ENCODE assay signal across 9 mouse cellular contexts in the genomic region with DNA sequence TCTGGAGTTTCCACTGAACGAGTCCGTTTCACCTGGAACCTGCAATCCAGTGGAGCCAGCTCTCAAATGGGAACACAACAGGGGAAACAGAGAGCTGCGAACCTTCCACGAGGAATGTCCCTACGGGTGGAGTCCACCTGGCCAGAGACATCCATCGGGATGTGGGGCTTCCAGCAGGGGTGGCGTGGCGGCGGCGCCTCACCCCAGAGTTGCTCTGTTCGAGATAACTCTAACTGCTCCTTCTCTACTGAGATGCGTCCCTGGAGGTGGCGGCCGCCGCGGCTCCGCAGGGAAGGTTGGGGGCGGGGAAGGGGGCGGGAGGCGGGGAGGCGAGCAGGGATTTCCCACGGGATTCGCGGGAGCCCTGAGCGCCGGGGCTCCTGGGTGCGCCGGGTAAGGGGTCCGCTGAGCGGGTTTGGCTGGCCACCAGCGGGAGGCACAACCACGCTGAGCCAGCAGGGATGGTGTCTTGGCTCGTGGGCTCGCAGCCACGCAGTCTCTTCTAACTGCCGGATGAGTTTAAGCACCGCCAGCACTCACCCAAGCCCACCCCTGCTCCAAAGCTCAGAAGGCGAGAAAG. TPM values are rescaled to one million over a fixed set of nuclear protein-coding genes. Genes with fewer than 3 reads are reported as not detected.
DNase-seq lines count a peak whose midpoint lies in the region; ATAC-seq and TF ChIP-seq lines count a peak whose summit lies in the region.
"Had no signal": no experiment of that assay in that cellular context is flagged by ENCODE, and none has a peak within 500 bp of the region (broad histone marks: within the 10 kb centered on the region; RNA-seq: fewer than 3 reads in every experiment).

No protein-coding gene starts in this region.

- peak overlapping the region; percentile 97 for H3K4me2 ChIP-seq in forebrain, embryonic 11.5 days (ENCODE audit: low read depth, low read length, severe bottlenecking)

- peak overlapping the region; percentile 55 for H3K4me3 ChIP-seq in ES-Bruce4 (ENCODE audit: low read depth, low read length)
- H3K4me3 ChIP-seq in forebrain, embryonic 11.5 days (ENCODE audit: low read depth, low read length): peak overlapping the region; percentile 66

- TF ChIP-seq CTCF in ES-Bruce4 (IDR thresholded peaks at IDR 0.05; ENCODE audit: low read depth, low read length): no peak

- H3K36me3 ChIP-seq in ES-Bruce4 (ENCODE audit: control insufficient read depth, insufficient read depth, low read length, poor library complexity, severe bottlenecking): no peaks in the 10 kb centered on the region
- no peaks in the 10 kb centered on the region for H3K36me3 ChIP-seq in forebrain, embryonic 11.5 days (ENCODE audit: control insufficient read depth, insufficient read depth, low read length)

- TF ChIP-seq EP300 in ES-Bruce4 (IDR thresholded peaks at IDR 0.05; ENCODE audit: insufficient read depth, low read depth, low read length): no peak

- WGBS in forebrain, embryonic 11.5 days: 0% methylated on average over 38 of the region's 38 CpGs

- no peak overlapping the region for H3K27ac ChIP-seq in ES-Bruce4 (ENCODE audit: insufficient read depth, low read length)
- H3K27ac ChIP-seq in forebrain, embryonic 11.5 days (ENCODE audit: low read depth, low read length): no peak overlapping the region

- intact Hi-C loops in gastrocnemius, postnatal 36 days (cut with DNase I): loop anchor here (5.0 kb wide), 3 partner anchors 86 to 661 kb away; no protein-coding TSS in a partner anchor
- intact Hi-C loops in left cerebral cortex, postnatal 25 days (cut with DNase I): loop anchor here (5.0 to 10.0 kb wide), 3 partner anchors 318 to 1101 kb away; a partner anchor contains a TSS

- no peak for TF ChIP-seq POLR2A in ES-Bruce4 (IDR thresholded peaks at IDR 0.05; ENCODE audit: insufficient read depth, low read length)

- H3K4me1 ChIP-seq in ES-Bruce4 (ENCODE audit: control insufficient read depth, insufficient read depth, low read length): no peaks in the 10 kb centered on the region
- H3K4me1 ChIP-seq in forebrain, embryonic 11.5 days (replicated peaks; ENCODE audit: control insufficient read depth, insufficient read depth, low read length): peaks cover 11% of the 10 kb centered on the region

- no peak for ATAC-seq in forebrain, embryonic 11.5 days (replicated peaks; ENCODE audit: low FRiP score)

- peaks cover 12% of the 10 kb centered on the region for H3K27me3 ChIP-seq in ES-Bruce4 (ENCODE audit: control insufficient read depth, insufficient read depth, low read length, poor library complexity, severe bottlenecking)
- peaks cover 21% of the 10 kb centered on the region; the same call in 1 of the 2 replicates for H3K27me3 ChIP-seq in forebrain, embryonic 11.5 days (ENCODE audit: control insufficient read depth, insufficient read depth, low read length)
- H3K27me3 ChIP-seq: CH12.LX had no signal

- no peak overlapping the region for H3K9ac ChIP-seq in ES-Bruce4 (ENCODE audit: low read depth, poor library complexity, severe bottlenecking)
- peak overlapping the region; percentile 79 for H3K9ac ChIP-seq in forebrain, embryonic 11.5 days (ENCODE audit: low read length)

- peak; percentile 9 for DNase-seq in gastrocnemius, postnatal 10 days
- no peak for DNase-seq in gastrocnemius, postnatal 36 days
- peak; percentile 69 for DNase-seq in forebrain, embryonic 11.5 days (ENCODE audit: low spot score)
- DNase-seq in left cerebral cortex, postnatal 25 days (ENCODE audit: low spot score in 2 of 2): peak; percentile 47 to 52
- DNase-seq in right cerebral cortex, postnatal 14 days: peak; percentile 55
- no peak for DNase-seq in ovary, postnatal 10 days (ENCODE audit: low spot score)
- no peak for DNase-seq in urinary bladder, postnatal 4 days (ENCODE audit: low spot score in 2 of 2)

- no peaks in the 10 kb centered on the region for H3K9me3 ChIP-seq in ES-Bruce4 (replicated peaks; ENCODE audit: control insufficient read depth, insufficient read depth, low read length, poor library complexity, severe bottlenecking)
- H3K9me3 ChIP-seq in forebrain, embryonic 11.5 days (ENCODE audit: control insufficient read depth, low read length): no peaks in the 10 kb centered on the region

RNA-seq across cellular contexts. Expression of a gene that starts 1.3 kb away (rescaled TPM):
- total RNA-seq in gastrocnemius, postnatal 10 days (2021): 1 to 10 TPM; 4.7 to 5.7 TPM
- total RNA-seq in gastrocnemius, postnatal 36 days (2021): 1 to 10 TPM in 1 of 2 experiments, under 1 TPM in 1; 0.59 to 1.4 TPM
- 0.20 and 0.52 TPM in 2 replicates for polyA plus RNA-seq in ES-Bruce4 (2011; ENCODE audit: insufficient read depth, insufficient read length, low read depth, missing spikeins)
- 19.8 and 19.9 TPM in 2 replicates for polyA plus RNA-seq in forebrain, embryonic 11.5 days (2014; fragmentation: Nextera tagmentation; extraction: Ambion mirVana)
- total RNA-seq in left cerebral cortex, postnatal 25 days (2021): 10 to 100 TPM; 31.5 to 36.0 TPM
- total RNA-seq: CH12.LX had no signal

Comparison
In these comparisons a context has a peak if more than half of its experiments do, and no peak if none do; other contexts are left out.
1. DNase-seq: peak in gastrocnemius, postnatal 10 days (single experiment), forebrain, embryonic 11.5 days (single experiment), left cerebral cortex, postnatal 25 days (2 of 2) and right cerebral cortex, postnatal 14 days (single experiment); none in gastrocnemius, postnatal 36 days (0 of 2), ovary, postnatal 10 days (single experiment) and urinary bladder, postnatal 4 days (0 of 2).
2. RNA of a gene that starts 1.3 kb away (total RNA-seq): 31.5 to 36.0 TPM in left cerebral cortex, postnatal 25 days; 4.7 to 5.7 TPM in gastrocnemius, postnatal 10 days and 0.59 to 1.4 TPM in gastrocnemius, postnatal 36 days; every median in the first group is over 4 times any median in the second.